Mouse (Mus musculus): Measurements from ENCODE around the gene Nos1ap. TPM values are rescaled to one million over a fixed set of nuclear protein-coding genes. Genes with fewer than 3 reads are reported as not detected.
A peak's percentile ranks its signal among the peaks of the same experiment; 100 is the strongest.

Gene Nos1ap
- polyA plus RNA-seq, 1 experiment from 2014 or later: 13.0 TPM

- no peaks in the 10 kb centered on the region for H3K36me3 ChIP-seq (ENCODE audit: control insufficient read depth, insufficient read depth, low read length)
- H3K9ac ChIP-seq (replicated peaks; ENCODE audit: low read length): no peak overlapping the region
- H3K27ac ChIP-seq (replicated peaks; ENCODE audit: low read depth, low read length): no peak overlapping the region
- WGBS: 83% methylated on average over 8 of the region's 8 CpGs
- no peaks in the 10 kb centered on the region for H3K27me3 ChIP-seq (ENCODE audit: control insufficient read depth, insufficient read depth, low read length)
- DNase-seq: no peak
- ATAC-seq (ENCODE audit: low FRiP score, low TSS enrichment): no peak
- no peak overlapping the region for H3K4me3 ChIP-seq (replicated peaks; ENCODE audit: low read depth, low read length)
- no peak overlapping the region for H3K4me2 ChIP-seq (ENCODE audit: low read length)
- peaks cover 5% of the 10 kb centered on the region; the same call in 1 of the 2 replicates for H3K4me1 ChIP-seq (ENCODE audit: control insufficient read depth, insufficient read depth, low read length)
- no peaks in the 10 kb centered on the region for H3K9me3 ChIP-seq (ENCODE audit: control insufficient read depth, low read length)
These were observed 182.7 kb downstream of the Nos1ap start for GRCm38 (mm10) chr1:170406921-170407320.

- no peaks in the 10 kb centered on the region for H3K36me3 ChIP-seq (ENCODE audit: control insufficient read depth, insufficient read depth, low read length)
- 86% methylated on average over 2 of the region's 2 CpGs for WGBS
- no peaks in the 10 kb centered on the region for H3K27me3 ChIP-seq (ENCODE audit: control insufficient read depth, insufficient read depth, low read length)
- H3K4me3 ChIP-seq (replicated peaks; ENCODE audit: low read depth, low read length): no peak overlapping the region
- no peaks in the 10 kb centered on the region for H3K9me3 ChIP-seq (ENCODE audit: control insufficient read depth, low read length)
- peaks cover 5% of the 10 kb centered on the region; the same call in 1 of the 2 replicates for H3K4me1 ChIP-seq (ENCODE audit: control insufficient read depth, insufficient read depth, low read length)
- ATAC-seq (ENCODE audit: low FRiP score, low TSS enrichment) (no peak), DNase-seq (no peak)
- H3K9ac ChIP-seq (replicated peaks; ENCODE audit: low read length): no peak overlapping the region
- no peak overlapping the region for H3K27ac ChIP-seq (replicated peaks; ENCODE audit: low read depth, low read length)
- H3K4me2 ChIP-seq (ENCODE audit: low read length): no peak overlapping the region
These were observed 184.5 kb downstream of the Nos1ap start for GRCm38 (mm10) chr1:170405152-170405551.

GRCm38 (mm10) chr1:170402682-170403081, 187.0 kb downstream of the Nos1ap start:
- Histone ChIP-seq H3K27me3 (ENCODE audit: control insufficient read depth, insufficient read depth, low read length) (no peaks in the 10 kb centered on the region), H3K4me2 (ENCODE audit: low read length) (no peak overlapping the region), H3K36me3 (ENCODE audit: control insufficient read depth, insufficient read depth, low read length) (no peaks in the 10 kb centered on the region), H3K4me3 (replicated peaks; ENCODE audit: low read depth, low read length) (no peak overlapping the region), H3K4me1 (ENCODE audit: control insufficient read depth, insufficient read depth, low read length) (no peaks in the 10 kb centered on the region), H3K9me3 (ENCODE audit: control insufficient read depth, low read length) (no peaks in the 10 kb centered on the region), H3K27ac (replicated peaks; ENCODE audit: low read depth, low read length) (no peak overlapping the region), H3K9ac (replicated peaks; ENCODE audit: low read length) (no peak overlapping the region)
- DNase-seq: no peak
- ATAC-seq (ENCODE audit: low FRiP score, low TSS enrichment): no peak
- WGBS: 60% methylated on average over 4 of the region's 4 CpGs

GRCm38 (mm10) chr1:170398866-170399265, 190.8 kb downstream of the Nos1ap start:
- ATAC-seq (ENCODE audit: low FRiP score, low TSS enrichment) (no peak), DNase-seq (no peak)
- no peaks in the 10 kb centered on the region for H3K36me3 ChIP-seq (ENCODE audit: control insufficient read depth, insufficient read depth, low read length)

GRCm38 (mm10) chr1:170395101-170395500, 194.6 kb downstream of the Nos1ap start:
- Histone ChIP-seq H3K27ac (replicated peaks; ENCODE audit: low read depth, low read length) (no peak overlapping the region), H3K4me2 (ENCODE audit: low read length) (no peak overlapping the region), H3K9me3 (ENCODE audit: control insufficient read depth, low read length) (no peaks in the 10 kb centered on the region), H3K27me3 (ENCODE audit: control insufficient read depth, insufficient read depth, low read length) (no peaks in the 10 kb centered on the region), H3K4me1 (ENCODE audit: control insufficient read depth, insufficient read depth, low read length) (no peaks in the 10 kb centered on the region), H3K36me3 (ENCODE audit: control insufficient read depth, insufficient read depth, low read length) (no peaks in the 10 kb centered on the region), H3K4me3 (replicated peaks; ENCODE audit: low read depth, low read length) (no peak overlapping the region), H3K9ac (replicated peaks; ENCODE audit: low read length) (no peak overlapping the region)
- ATAC-seq (ENCODE audit: low FRiP score, low TSS enrichment): no peak
- DNase-seq: no peak
- WGBS: 87% methylated on average over 2 of the region's 2 CpGs

More at GRCm38 (mm10) chr1:170398866-170399265, 190.8 kb downstream of the Nos1ap start:
- WGBS: 97% methylated on average over 4 of the region's 4 CpGs
- no peak overlapping the region for H3K4me2 ChIP-seq (ENCODE audit: low read length)
- no peak overlapping the region for H3K9ac ChIP-seq (replicated peaks; ENCODE audit: low read length)
- no peak overlapping the region for H3K4me3 ChIP-seq (replicated peaks; ENCODE audit: low read depth, low read length)
- H3K27me3 ChIP-seq (ENCODE audit: control insufficient read depth, insufficient read depth, low read length): no peaks in the 10 kb centered on the region
- H3K9me3 ChIP-seq (ENCODE audit: control insufficient read depth, low read length): no peaks in the 10 kb centered on the region
- H3K27ac ChIP-seq (replicated peaks; ENCODE audit: low read depth, low read length): no peak overlapping the region
- H3K4me1 ChIP-seq (ENCODE audit: control insufficient read depth, insufficient read depth, low read length): no peaks in the 10 kb centered on the region

- WGBS: 70% methylated on average over 1 of the region's 1 CpGs
- no peaks in the 10 kb centered on the region for H3K4me1 ChIP-seq (ENCODE audit: control insufficient read depth, insufficient read depth, low read length)
- DNase-seq: no peak
- no peak for ATAC-seq (ENCODE audit: low FRiP score, low TSS enrichment)
- H3K9ac ChIP-seq (replicated peaks; ENCODE audit: low read length): no peak overlapping the region
- no peak overlapping the region for H3K27ac ChIP-seq (replicated peaks; ENCODE audit: low read depth, low read length)
- no peaks in the 10 kb centered on the region for H3K9me3 ChIP-seq (ENCODE audit: control insufficient read depth, low read length)
- no peak overlapping the region for H3K4me3 ChIP-seq (replicated peaks; ENCODE audit: low read depth, low read length)
- no peaks in the 10 kb centered on the region for H3K36me3 ChIP-seq (ENCODE audit: control insufficient read depth, insufficient read depth, low read length)
- no peaks in the 10 kb centered on the region for H3K27me3 ChIP-seq (ENCODE audit: control insufficient read depth, insufficient read depth, low read length)
- no peak overlapping the region for H3K4me2 ChIP-seq (ENCODE audit: low read length)
These were observed 195.0 kb downstream of the Nos1ap start for GRCm38 (mm10) chr1:170394641-170395040.

GRCm38 (mm10) chr1:170392771-170393728, 196.6 kb downstream of the Nos1ap start:
- no peaks in the 10 kb centered on the region for H3K9me3 ChIP-seq (ENCODE audit: control insufficient read depth, low read length)
- no peaks in the 10 kb centered on the region for H3K27me3 ChIP-seq (ENCODE audit: control insufficient read depth, insufficient read depth, low read length)
- no peak overlapping the region for H3K4me3 ChIP-seq (replicated peaks; ENCODE audit: low read depth, low read length)
- DNase-seq (no peak), ATAC-seq (ENCODE audit: low FRiP score, low TSS enrichment) (no peak)
- no peaks in the 10 kb centered on the region for H3K4me1 ChIP-seq (ENCODE audit: control insufficient read depth, insufficient read depth, low read length)
- no peak overlapping the region for H3K27ac ChIP-seq (replicated peaks; ENCODE audit: low read depth, low read length)
- H3K9ac ChIP-seq (replicated peaks; ENCODE audit: low read length): no peak overlapping the region
- no peaks in the 10 kb centered on the region for H3K36me3 ChIP-seq (ENCODE audit: control insufficient read depth, insufficient read depth, low read length)
- WGBS: 91% methylated on average over 14 of the region's 14 CpGs
- no peak overlapping the region for H3K4me2 ChIP-seq (ENCODE audit: low read length)

- ATAC-seq (ENCODE audit: low FRiP score, low TSS enrichment): peak; percentile 86
- Histone ChIP-seq H3K36me3 (ENCODE audit: control insufficient read depth, insufficient read depth, low read length) (no peaks in the 10 kb centered on the region), H3K27ac (replicated peaks; ENCODE audit: low read depth, low read length) (peak overlapping the region; percentile 58; the same call in 1 of the 2 replicates), H3K9ac (replicated peaks; ENCODE audit: low read length) (no peak overlapping the region), H3K4me2 (ENCODE audit: low read length) (peak overlapping the region; percentile 3; the same call in 1 of the 2 replicates), H3K27me3 (ENCODE audit: control insufficient read depth, insufficient read depth, low read length) (no peaks in the 10 kb centered on the region), H3K4me1 (ENCODE audit: control insufficient read depth, insufficient read depth, low read length) (peaks cover 13% of the 10 kb centered on the region), H3K9me3 (ENCODE audit: control insufficient read depth, low read length) (no peaks in the 10 kb centered on the region), H3K4me3 (replicated peaks; ENCODE audit: low read depth, low read length) (no peak overlapping the region)
- peak; percentile 82 for DNase-seq
- 16% methylated on average over 12 of the region's 12 CpGs for WGBS
These were observed 202.3 kb downstream of the Nos1ap start for GRCm38 (mm10) chr1:170387180-170387912.
